Mouse (Mus musculus): Measurements from ENCODE around the gene Daam1. TPM values are rescaled to one million over a fixed set of nuclear protein-coding genes. Genes with fewer than 3 reads are reported as not detected.

Daam1 gene
- polyA plus RNA-seq, 1 experiment from 2014 or later: 15.3 TPM

GRCm38 (mm10) chr12:71949606-71950005 is 118.7 kb downstream of the Daam1 start:
- no peak for TF ChIP-seq CTCF (IDR thresholded peaks at IDR 0.05; ENCODE audit: low read depth)
- Histone ChIP-seq H3K4me2 (no peak overlapping the region), H3K27me3 (ENCODE audit: insufficient read depth, low read length) (no peaks in the 10 kb centered on the region), H3K4me1 (ENCODE audit: insufficient read depth) (no peaks in the 10 kb centered on the region), H3K4me3 (ENCODE audit: low read depth, low read length) (no peak overlapping the region), H3K36me3 (ENCODE audit: insufficient read depth) (peaks cover 55% of the 10 kb centered on the region), H3K9me3 (ENCODE audit: low read depth, low read length) (no peaks in the 10 kb centered on the region), H3K27ac (ENCODE audit: low read depth) (no peak overlapping the region), H3K9ac (no peak overlapping the region)
- 87% methylated on average over 6 of the region's 6 CpGs for WGBS
- DNase-seq (no peak), ATAC-seq (ENCODE audit: insufficient read depth) (no peak)

GRCm38 (mm10) chr12:71950095-71950877 is 119.4 kb downstream of the Daam1 start:
- Histone ChIP-seq H3K9ac (no peak overlapping the region), H3K9me3 (ENCODE audit: low read depth, low read length) (no peaks in the 10 kb centered on the region), H3K36me3 (ENCODE audit: insufficient read depth) (peaks cover 49% of the 10 kb centered on the region), H3K27me3 (ENCODE audit: insufficient read depth, low read length) (no peaks in the 10 kb centered on the region), H3K4me3 (ENCODE audit: low read depth, low read length) (no peak overlapping the region), H3K27ac (ENCODE audit: low read depth) (peak overlapping the region; percentile 25; the same call in 1 of the 2 replicates), H3K4me2 (no peak overlapping the region), H3K4me1 (ENCODE audit: insufficient read depth) (no peaks in the 10 kb centered on the region)
- DNase-seq (peak; percentile 46), ATAC-seq (ENCODE audit: insufficient read depth) (no peak)
- 67% methylated on average over 13 of the region's 13 CpGs for WGBS
- TF ChIP-seq CTCF (IDR thresholded peaks at IDR 0.05; ENCODE audit: low read depth): no peak

- no peaks in the 10 kb centered on the region for H3K4me1 ChIP-seq (ENCODE audit: insufficient read depth)
- WGBS: 51% methylated on average over 5 of the region's 5 CpGs
- H3K9me3 ChIP-seq (ENCODE audit: low read depth, low read length): no peaks in the 10 kb centered on the region
- no peak for TF ChIP-seq CTCF (IDR thresholded peaks at IDR 0.05; ENCODE audit: low read depth)
- peaks cover 28% of the 10 kb centered on the region for H3K36me3 ChIP-seq (ENCODE audit: insufficient read depth)
- H3K27ac ChIP-seq (ENCODE audit: low read depth): no peak overlapping the region
- ATAC-seq (ENCODE audit: insufficient read depth): no peak
- no peak overlapping the region for H3K4me2 ChIP-seq
- no peaks in the 10 kb centered on the region for H3K27me3 ChIP-seq (ENCODE audit: insufficient read depth, low read length)
- H3K4me3 ChIP-seq (ENCODE audit: low read depth, low read length): no peak overlapping the region
- no peak overlapping the region for H3K9ac ChIP-seq
- no peak for DNase-seq
Observed at GRCm38 (mm10) chr12:71954180-71954935, 123.5 kb downstream of the Daam1 start.

GRCm38 (mm10) chr12:71956980-71957379 is 126.1 kb downstream of the Daam1 start:
- Histone ChIP-seq H3K9me3 (ENCODE audit: low read depth, low read length) (no peaks in the 10 kb centered on the region), H3K9ac (no peak overlapping the region), H3K4me1 (ENCODE audit: insufficient read depth) (no peaks in the 10 kb centered on the region), H3K27me3 (ENCODE audit: insufficient read depth, low read length) (no peaks in the 10 kb centered on the region), H3K4me3 (ENCODE audit: low read depth, low read length) (no peak overlapping the region), H3K4me2 (no peak overlapping the region), H3K27ac (ENCODE audit: low read depth) (no peak overlapping the region), H3K36me3 (ENCODE audit: insufficient read depth) (peaks cover 35% of the 10 kb centered on the region)
- TF ChIP-seq CTCF (IDR thresholded peaks at IDR 0.05; ENCODE audit: low read depth): no peak
- DNase-seq (no peak), ATAC-seq (ENCODE audit: insufficient read depth) (no peak)
- 74% methylated on average over 6 of the region's 6 CpGs for WGBS

GRCm38 (mm10) chr12:71957496-71957895 is 126.6 kb downstream of the Daam1 start:
- no peak overlapping the region for H3K4me2 ChIP-seq
- no peaks in the 10 kb centered on the region for H3K27me3 ChIP-seq (ENCODE audit: insufficient read depth, low read length)
- no peak overlapping the region for H3K27ac ChIP-seq (ENCODE audit: low read depth)
- H3K4me1 ChIP-seq (ENCODE audit: insufficient read depth): no peaks in the 10 kb centered on the region
- ATAC-seq (ENCODE audit: insufficient read depth) (no peak), DNase-seq (no peak)
- peaks cover 35% of the 10 kb centered on the region for H3K36me3 ChIP-seq (ENCODE audit: insufficient read depth)
- TF ChIP-seq CTCF (IDR thresholded peaks at IDR 0.05; ENCODE audit: low read depth): no peak
- H3K9me3 ChIP-seq (ENCODE audit: low read depth, low read length): no peaks in the 10 kb centered on the region
- no peak overlapping the region for H3K4me3 ChIP-seq (ENCODE audit: low read depth, low read length)
- 88% methylated on average over 5 of the region's 5 CpGs for WGBS
- H3K9ac ChIP-seq: no peak overlapping the region

- Histone ChIP-seq H3K9ac (no peak overlapping the region), H3K27me3 (ENCODE audit: insufficient read depth, low read length) (no peaks in the 10 kb centered on the region), H3K9me3 (ENCODE audit: low read depth, low read length) (no peaks in the 10 kb centered on the region), H3K4me1 (ENCODE audit: insufficient read depth) (no peaks in the 10 kb centered on the region), H3K27ac (ENCODE audit: low read depth) (no peak overlapping the region), H3K36me3 (ENCODE audit: insufficient read depth) (peaks cover 35% of the 10 kb centered on the region), H3K4me3 (ENCODE audit: low read depth, low read length) (no peak overlapping the region), H3K4me2 (no peak overlapping the region)
- DNase-seq (peak; percentile 27), ATAC-seq (ENCODE audit: insufficient read depth) (no peak)
- TF ChIP-seq CTCF (IDR thresholded peaks at IDR 0.05; ENCODE audit: low read depth): no peak
- 41% methylated on average over 6 of the region's 6 CpGs for WGBS
Observed at GRCm38 (mm10) chr12:71959351-71959991, 128.6 kb downstream of the Daam1 start.

GRCm38 (mm10) chr12:71961671-71962070 is 130.8 kb downstream of the Daam1 start:
- 94% methylated on average over 3 of the region's 3 CpGs for WGBS
- no peak for TF ChIP-seq CTCF (IDR thresholded peaks at IDR 0.05; ENCODE audit: low read depth)

More at GRCm38 (mm10) chr12:71961671-71962070, 130.8 kb downstream of the Daam1 start:
- no peak for ATAC-seq (ENCODE audit: insufficient read depth)
- no peak for DNase-seq
- no peak overlapping the region for H3K27ac ChIP-seq (ENCODE audit: low read depth)
- no peak overlapping the region for H3K9ac ChIP-seq
- H3K9me3 ChIP-seq (ENCODE audit: low read depth, low read length): no peaks in the 10 kb centered on the region
- no peaks in the 10 kb centered on the region for H3K27me3 ChIP-seq (ENCODE audit: insufficient read depth, low read length)
- no peaks in the 10 kb centered on the region for H3K4me1 ChIP-seq (ENCODE audit: insufficient read depth)
- H3K4me3 ChIP-seq (ENCODE audit: low read depth, low read length): no peak overlapping the region
- no peak overlapping the region for H3K4me2 ChIP-seq
- peaks cover 33% of the 10 kb centered on the region for H3K36me3 ChIP-seq (ENCODE audit: insufficient read depth)

All from lung, embryonic 14.5 days (tissue).